Mouse (Mus musculus) right cerebral cortex, postnatal 4 days (tissue): Measurements from ENCODE around the gene Grm7.
A peak's percentile ranks its signal among the peaks of the same experiment; 100 is the strongest.

Experiments used
- DNase-seq: peaks from one replicate; pipeline ENCODE4 v3.0.0-alpha.2; 2022

Grm7 gene

GRCm38 (mm10) chr6:111371581-111372349 lies 726.4 kb downstream of the Grm7 start:
- DNase-seq = no peak

GRCm38 (mm10) chr6:111372626-111373380 lies 727.4 kb downstream of the Grm7 start:
- peak; percentile 20 for DNase-seq

- DNase-seq = no peak
These were observed 735.3 kb downstream of the Grm7 start for GRCm38 (mm10) chr6:111380710-111381109.

- DNase-seq = no peak
These were observed 763.4 kb downstream of the Grm7 start for GRCm38 (mm10) chr6:111408750-111409149.

- no peak for DNase-seq
These were observed 779.4 kb downstream of the Grm7 start for GRCm38 (mm10) chr6:111424737-111425136.

GRCm38 (mm10) chr6:111446228-111446627 lies 800.8 kb downstream of the Grm7 start:
- DNase-seq = no peak

- no peak for DNase-seq
These were observed 802.5 kb downstream of the Grm7 start for GRCm38 (mm10) chr6:111447851-111448250.

GRCm38 (mm10) chr6:111449054-111449783 lies 803.8 kb downstream of the Grm7 start:
- DNase-seq = no peak

GRCm38 (mm10) chr6:111481866-111482265 lies 836.5 kb downstream of the Grm7 start:
- DNase-seq = no peak

- no peak for DNase-seq
These were observed 840.7 kb downstream of the Grm7 start for GRCm38 (mm10) chr6:111486081-111486480.

GRCm38 (mm10) chr6:111487556-111487955 lies 842.2 kb downstream of the Grm7 start:
- no peak for DNase-seq

GRCm38 (mm10) chr6:111492166-111492565 lies 846.8 kb downstream of the Grm7 start:
- no peak for DNase-seq

GRCm38 (mm10) chr6:111499542-111499941 lies 854.2 kb downstream of the Grm7 start:
- no peak for DNase-seq

GRCm38 (mm10) chr6:111510768-111511459 lies 865.5 kb downstream of the Grm7 start:
- DNase-seq = no peak

- peak; percentile 8 for DNase-seq
These were observed 867.0 kb downstream of the Grm7 start for GRCm38 (mm10) chr6:111512359-111512758.

- no peak for DNase-seq
These were observed 875.8 kb downstream of the Grm7 start for GRCm38 (mm10) chr6:111521229-111521628.

- DNase-seq = no peak
These were observed 876.7 kb downstream of the Grm7 start for GRCm38 (mm10) chr6:111522122-111522521.

GRCm38 (mm10) chr6:111529985-111530384 lies 884.6 kb downstream of the Grm7 start:
- DNase-seq = no peak

- DNase-seq = no peak
These were observed 913.2 kb downstream of the Grm7 start for GRCm38 (mm10) chr6:111558588-111558987.

GRCm38 (mm10) chr6:111559459-111559858 lies 914.1 kb downstream of the Grm7 start:
- DNase-seq = no peak

GRCm38 (mm10) chr6:111561347-111561746 lies 916.0 kb downstream of the Grm7 start:
- no peak for DNase-seq

GRCm38 (mm10) chr6:111571471-111572088 lies 926.2 kb downstream of the Grm7 start:
- no peak for DNase-seq
